Mouse (Mus musculus): ENCODE data around the gene Slc22a6. TPM values are rescaled to one million over a fixed set of nuclear protein-coding genes. Genes with fewer than 3 reads are reported as not detected.

The Slc22a6 gene
- polyA plus RNA-seq (2014; fragmentation: Illumina TruSeq; extraction: RNeasy Lipid Tissue Mini Kit (QIAGEN cat#74804); ENCODE audit: low read depth, low replicate concordance) = not detected

DNA sequence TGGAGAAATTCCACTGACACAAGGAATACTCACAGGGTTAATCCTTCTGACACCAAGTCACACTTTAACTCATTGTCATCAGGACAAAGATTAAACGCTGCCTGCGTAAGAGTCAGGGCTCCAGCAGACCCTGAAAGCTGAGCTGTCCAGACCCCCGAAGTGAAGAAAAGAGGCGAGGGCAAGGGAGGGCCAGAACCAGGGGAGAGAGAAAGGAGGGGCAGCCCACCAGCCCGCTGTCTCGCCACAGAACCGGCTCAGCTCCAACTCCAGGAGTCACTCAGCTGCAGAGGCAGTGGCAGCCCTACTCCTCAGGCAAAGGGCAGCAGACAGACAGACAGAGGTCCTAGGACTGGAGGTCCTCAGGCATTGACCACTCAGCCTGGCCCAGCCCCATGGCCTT is at the start of gene Slc22a6:
Gene Slc22a6 (plus strand): TSS at position 136 of the 400 bp plus-strand sequence.

DNA sequence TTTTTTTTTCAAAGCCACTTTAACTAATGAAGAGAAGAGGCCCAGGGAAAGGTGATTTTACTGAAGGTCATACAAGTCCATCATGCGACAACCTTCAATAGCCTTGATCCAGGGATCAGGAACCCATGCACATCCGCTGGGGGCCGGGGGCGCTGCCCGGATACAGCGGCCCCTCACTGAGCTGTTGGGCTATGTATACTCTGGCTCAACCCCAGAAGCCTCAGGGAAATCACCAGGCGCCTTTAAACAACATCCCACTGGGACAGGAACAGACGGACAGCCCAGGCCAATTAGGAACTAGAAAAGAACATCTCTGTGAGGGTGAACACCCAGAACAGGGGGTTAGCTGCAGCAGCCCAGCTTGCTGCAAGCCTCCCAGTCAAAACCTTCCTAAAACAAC is 26.9 kb upstream of the Slc22a6 start, which contains the start of gene Slc22a8:
Gene Slc22a8 (plus strand): TSS at position 301 of the 400 bp plus-strand sequence.

DNA sequence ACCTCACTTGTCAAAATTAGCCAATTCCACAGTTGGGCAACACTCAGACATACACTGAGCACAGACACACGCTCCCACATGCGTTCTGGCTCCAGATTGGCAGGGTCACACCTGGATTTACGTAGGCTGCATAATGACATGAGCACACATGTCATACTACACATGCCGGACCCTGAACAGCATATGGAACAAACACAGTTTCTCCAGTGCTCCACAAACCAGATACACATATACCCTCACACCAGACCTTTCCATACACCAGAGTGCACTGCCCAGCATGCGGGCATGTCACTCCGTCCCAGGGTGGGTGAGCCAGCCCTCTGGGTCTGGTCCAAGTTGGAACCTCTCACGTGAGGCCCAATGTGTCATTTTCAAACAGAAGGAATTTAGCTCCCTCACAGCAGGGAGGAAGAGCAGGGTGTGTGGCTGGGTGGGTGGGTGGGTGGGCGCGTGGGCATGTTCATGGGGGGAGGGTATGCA is 45.6 kb downstream of the Slc22a6 start, which contains the start of gene Chrm1:
Gene Chrm1 (plus strand): TSS at position 430 of the 480 bp plus-strand sequence.

Other genes starting within 250 kb of the Slc22a6 start
- 0.39 TPM for gene Slc22a30, start 212.9 kb upstream of the Slc22a6 start, polyA plus RNA-seq (2014; fragmentation: Illumina TruSeq; extraction: RNeasy Lipid Tissue Mini Kit (QIAGEN cat#74804); ENCODE audit: low read depth, low replicate concordance)
- 0.65 TPM for gene Slc22a8, start 26.8 kb upstream of the Slc22a6 start, polyA plus RNA-seq (2014; fragmentation: Illumina TruSeq; extraction: RNeasy Lipid Tissue Mini Kit (QIAGEN cat#74804); ENCODE audit: low read depth, low replicate concordance)
- not detected for gene Chrm1, start 45.8 kb downstream of the Slc22a6 start, polyA plus RNA-seq (2014; fragmentation: Illumina TruSeq; extraction: RNeasy Lipid Tissue Mini Kit (QIAGEN cat#74804); ENCODE audit: low read depth, low replicate concordance)
- gene Slc3a2, start 105.3 kb downstream of the Slc22a6 start, polyA plus RNA-seq (2014; fragmentation: Illumina TruSeq; extraction: RNeasy Lipid Tissue Mini Kit (QIAGEN cat#74804); ENCODE audit: low read depth, low replicate concordance) = 53.3 TPM
- 21.9 TPM for gene Wdr74, start 117.8 kb downstream of the Slc22a6 start, polyA plus RNA-seq (2014; fragmentation: Illumina TruSeq; extraction: RNeasy Lipid Tissue Mini Kit (QIAGEN cat#74804); ENCODE audit: low read depth, low replicate concordance)
- not detected for gene 1700092M07Rik, start 122.7 kb downstream of the Slc22a6 start, polyA plus RNA-seq (2014; fragmentation: Illumina TruSeq; extraction: RNeasy Lipid Tissue Mini Kit (QIAGEN cat#74804); ENCODE audit: low read depth, low replicate concordance)
- 51.6 TPM for gene Stx5a, start 123.4 kb downstream of the Slc22a6 start, polyA plus RNA-seq (2014; fragmentation: Illumina TruSeq; extraction: RNeasy Lipid Tissue Mini Kit (QIAGEN cat#74804); ENCODE audit: low read depth, low replicate concordance)
- 80.9 TPM for gene Nxf1, start 139.0 kb downstream of the Slc22a6 start, polyA plus RNA-seq (2014; fragmentation: Illumina TruSeq; extraction: RNeasy Lipid Tissue Mini Kit (QIAGEN cat#74804); ENCODE audit: low read depth, low replicate concordance)
- 132 TPM for gene Tmem223, start 153.0 kb downstream of the Slc22a6 start, polyA plus RNA-seq (2014; fragmentation: Illumina TruSeq; extraction: RNeasy Lipid Tissue Mini Kit (QIAGEN cat#74804); ENCODE audit: low read depth, low replicate concordance)
- gene Tmem179b, start 156.4 kb downstream of the Slc22a6 start, polyA plus RNA-seq (2014; fragmentation: Illumina TruSeq; extraction: RNeasy Lipid Tissue Mini Kit (QIAGEN cat#74804); ENCODE audit: low read depth, low replicate concordance) = 18.0 TPM
- 4.8 TPM for gene Taf6l, start 168.4 kb downstream of the Slc22a6 start, polyA plus RNA-seq (2014; fragmentation: Illumina TruSeq; extraction: RNeasy Lipid Tissue Mini Kit (QIAGEN cat#74804); ENCODE audit: low read depth, low replicate concordance)
- 84.7 TPM for gene Polr2g, start 180.5 kb downstream of the Slc22a6 start, polyA plus RNA-seq (2014; fragmentation: Illumina TruSeq; extraction: RNeasy Lipid Tissue Mini Kit (QIAGEN cat#74804); ENCODE audit: low read depth, low replicate concordance)
- gene Zbtb3, start 184.5 kb downstream of the Slc22a6 start, polyA plus RNA-seq (2014; fragmentation: Illumina TruSeq; extraction: RNeasy Lipid Tissue Mini Kit (QIAGEN cat#74804); ENCODE audit: low read depth, low replicate concordance) = 1.9 TPM
- 19.7 TPM for gene Ttc9c, start 201.3 kb downstream of the Slc22a6 start, polyA plus RNA-seq (2014; fragmentation: Illumina TruSeq; extraction: RNeasy Lipid Tissue Mini Kit (QIAGEN cat#74804); ENCODE audit: low read depth, low replicate concordance)
- gene Hnrnpul2, start 202.0 kb downstream of the Slc22a6 start, polyA plus RNA-seq (2014; fragmentation: Illumina TruSeq; extraction: RNeasy Lipid Tissue Mini Kit (QIAGEN cat#74804); ENCODE audit: low read depth, low replicate concordance) = 53.1 TPM
- gene AC129217.1, start 211.7 kb downstream of the Slc22a6 start, polyA plus RNA-seq (2014; fragmentation: Illumina TruSeq; extraction: RNeasy Lipid Tissue Mini Kit (QIAGEN cat#74804); ENCODE audit: low read depth, low replicate concordance) = not detected
- gene Bscl2, start 219.4 kb downstream of the Slc22a6 start, polyA plus RNA-seq (2014; fragmentation: Illumina TruSeq; extraction: RNeasy Lipid Tissue Mini Kit (QIAGEN cat#74804); ENCODE audit: low read depth, low replicate concordance) = 28.4 TPM
- gene Gng3, start 221.2 kb downstream of the Slc22a6 start, polyA plus RNA-seq (2014; fragmentation: Illumina TruSeq; extraction: RNeasy Lipid Tissue Mini Kit (QIAGEN cat#74804); ENCODE audit: low read depth, low replicate concordance) = not detected
- gene Lrrn4cl, start 232.7 kb downstream of the Slc22a6 start, polyA plus RNA-seq (2014; fragmentation: Illumina TruSeq; extraction: RNeasy Lipid Tissue Mini Kit (QIAGEN cat#74804); ENCODE audit: low read depth, low replicate concordance) = 3.0 TPM

Measured in heart, adult 10 weeks (tissue).